Mouse (Mus musculus) heart, embryonic 11.5 days (tissue): Measurements from ENCODE around the gene Mccc2. TPM values are rescaled to one million over a fixed set of nuclear protein-coding genes. Genes with fewer than 3 reads are reported as not detected.

Experiments
- ATAC-seq: fragments of 200-750 bp; cut with Nextera tagmentation; replicated peaks from 2 replicates; pipeline ENCODE4 v1.8.0; 2017; ENCODE audit warnings: moderate library complexity; ENCODE audit not compliant: insufficient number of reproducible peaks, low FRiP score, low TSS enrichment
- H3K27ac ChIP-seq: fragments of 300-500 bp; sonication (generic); 2 replicates; pipeline ENCODE4 v1.5.1; 2014; ENCODE audit warnings: mild to moderate bottlenecking, low read depth, low read length
- H3K27me3 ChIP-seq: fragments of 300-500 bp; sonication (generic); 2 replicates; pipeline ENCODE4 v1.6.1; 2014; ENCODE audit warnings: mild to moderate bottlenecking, low read length, mixed read lengths; ENCODE audit not compliant: control insufficient read depth, insufficient read depth
- H3K36me3 ChIP-seq: fragments of 300-500 bp; sonication (generic); 2 replicates; pipeline ENCODE4 v1.6.1; 2014; ENCODE audit warnings: mild to moderate bottlenecking, low read length, moderate library complexity, mixed read lengths; ENCODE audit not compliant: control insufficient read depth, insufficient read depth
- H3K4me1 ChIP-seq: fragments of 300-500 bp; sonication (generic); 2 replicates; pipeline ENCODE4 v1.6.1; 2014; ENCODE audit warnings: low read length; ENCODE audit not compliant: control insufficient read depth, insufficient read depth
- H3K4me2 ChIP-seq: fragments of 300-500 bp; sonication (generic); 2 replicates; pipeline ENCODE4 v1.6.1; 2014; ENCODE audit warnings: mild to moderate bottlenecking, moderate library complexity
- H3K4me3 ChIP-seq: fragments of 300-500 bp; sonication (generic); 2 replicates; pipeline ENCODE4 v1.5.1; 2014; ENCODE audit warnings: low read depth, low read length
- H3K9ac ChIP-seq: fragments of 300-500 bp; sonication (generic); 2 replicates; pipeline ENCODE4 v1.6.1; 2014; ENCODE audit warnings: mild to moderate bottlenecking, low read depth, low read length, moderate library complexity
- H3K9me3 ChIP-seq: fragments of 300-500 bp; sonication (generic); replicated peaks from 2 replicates; pipeline ENCODE4 v1.6.1; 2016; ENCODE audit warnings: low read length; ENCODE audit not compliant: control insufficient read depth
- WGBS: fragments of 180-500 bp; shearing (Covaris S2); extraction: QIAGEN DNeasy Blood & Tissue Kit; methylation state at CpG from one replicate; pipeline ENCODE4 v1.1.7; 2014; ENCODE audit not compliant: insufficient replicate concordance; 5-methylcytosine and 5-hydroxymethylcytosine counted together
- polyA plus RNA-seq: library from polyadenylated mRNA; unstranded; fragments of >200 nt; fragmentation: Nextera tagmentation; extraction: Ambion mirVana; gene quantifications from 2 replicates; pipeline ENCODE4 v1.2.1, GENCODE M21; 2014

Mccc2 gene
- polyA plus RNA-seq, 1 experiment from 2014 or later, result 31.0 TPM

DNA sequence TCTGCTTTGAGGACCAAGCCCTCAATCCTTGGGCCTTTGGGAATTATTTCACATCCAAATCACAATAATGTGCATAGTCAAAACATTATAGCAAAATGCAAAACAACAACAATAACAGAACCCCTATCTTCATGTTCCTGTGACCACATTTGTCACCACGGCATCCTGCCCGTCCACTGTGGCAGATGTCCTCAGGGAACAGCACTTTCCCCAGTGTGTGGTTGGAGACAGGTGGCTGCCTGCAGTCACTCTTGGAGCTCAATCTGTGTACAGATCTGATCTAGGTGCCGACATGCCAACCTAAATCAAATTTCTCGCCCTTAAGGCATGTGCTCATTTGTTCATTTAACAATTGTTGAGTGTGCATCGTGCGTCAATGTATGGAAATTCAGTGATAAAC is 83.9 kb downstream of the Mccc2 start:
- no peaks in the 10 kb centered on the region for H3K36me3 ChIP-seq
- WGBS, result 82% methylated on average over 6 of the region's 6 CpGs
- H3K27me3 ChIP-seq, result no peaks in the 10 kb centered on the region
- no peak overlapping the region for H3K4me2 ChIP-seq
- ATAC-seq, result no peak
- H3K9ac ChIP-seq, result no peak overlapping the region
- H3K9me3 ChIP-seq, result no peaks in the 10 kb centered on the region
- no peaks in the 10 kb centered on the region for H3K4me1 ChIP-seq
- H3K4me3 ChIP-seq, result no peak overlapping the region
- H3K27ac ChIP-seq, result no peak overlapping the region

DNA sequence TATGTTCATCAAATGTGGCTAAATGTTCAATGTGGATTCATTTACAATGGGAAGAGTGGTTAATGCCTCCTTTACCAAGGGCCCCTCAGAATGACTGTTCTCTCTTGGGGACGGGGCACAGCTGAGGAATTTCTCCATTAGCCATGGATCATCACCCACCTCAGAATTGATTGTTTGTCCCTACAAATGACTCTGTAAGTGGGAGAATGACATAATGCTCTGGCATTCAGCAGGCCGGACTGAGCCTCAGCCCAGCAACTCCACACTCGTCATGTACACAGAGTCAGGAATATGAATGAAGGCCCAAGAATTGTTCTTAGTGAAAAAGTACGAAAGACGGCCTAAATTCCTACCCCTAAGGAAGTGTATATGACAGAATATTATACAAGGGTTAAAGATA is 89.2 kb downstream of the Mccc2 start:
- no peak overlapping the region for H3K27ac ChIP-seq
- H3K9ac ChIP-seq, result no peak overlapping the region
- no peak overlapping the region for H3K4me3 ChIP-seq
- no peaks in the 10 kb centered on the region for H3K27me3 ChIP-seq
- no peaks in the 10 kb centered on the region for H3K9me3 ChIP-seq
- 80% methylated on average over 5 of the region's 5 CpGs for WGBS
- H3K4me2 ChIP-seq, result no peak overlapping the region
- H3K36me3 ChIP-seq, result no peaks in the 10 kb centered on the region
- ATAC-seq, result no peak
- no peaks in the 10 kb centered on the region for H3K4me1 ChIP-seq

DNA sequence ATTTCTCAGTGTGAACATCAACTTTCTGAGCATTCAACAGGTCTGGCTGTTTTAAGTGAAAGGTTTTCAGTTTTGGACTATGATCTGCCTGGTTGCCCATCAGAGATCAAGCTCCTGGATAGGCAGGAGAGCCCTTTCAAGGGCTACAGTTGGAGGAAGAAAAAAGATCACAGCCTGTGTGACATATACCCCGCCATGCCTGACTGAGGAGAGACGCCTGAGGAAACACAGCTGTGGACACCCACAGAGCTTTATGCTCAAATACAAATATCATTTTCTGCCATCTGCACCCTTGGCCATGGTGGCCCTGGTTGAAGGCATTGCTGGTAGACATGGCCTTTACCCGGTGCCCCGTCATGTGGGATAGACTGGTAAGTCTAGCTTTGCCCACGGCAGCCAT is 99.8 kb downstream of the Mccc2 start:
- H3K27me3 ChIP-seq, result no peaks in the 10 kb centered on the region
- no peak overlapping the region for H3K4me3 ChIP-seq
- H3K27ac ChIP-seq, result no peak overlapping the region
- no peak for ATAC-seq
- H3K9me3 ChIP-seq, result no peaks in the 10 kb centered on the region
- H3K9ac ChIP-seq, result no peak overlapping the region
- WGBS, result 73% methylated on average over 5 of the region's 5 CpGs
- H3K36me3 ChIP-seq, result no peaks in the 10 kb centered on the region
- H3K4me2 ChIP-seq, result no peak overlapping the region
- H3K4me1 ChIP-seq, result no peaks in the 10 kb centered on the region

DNA sequence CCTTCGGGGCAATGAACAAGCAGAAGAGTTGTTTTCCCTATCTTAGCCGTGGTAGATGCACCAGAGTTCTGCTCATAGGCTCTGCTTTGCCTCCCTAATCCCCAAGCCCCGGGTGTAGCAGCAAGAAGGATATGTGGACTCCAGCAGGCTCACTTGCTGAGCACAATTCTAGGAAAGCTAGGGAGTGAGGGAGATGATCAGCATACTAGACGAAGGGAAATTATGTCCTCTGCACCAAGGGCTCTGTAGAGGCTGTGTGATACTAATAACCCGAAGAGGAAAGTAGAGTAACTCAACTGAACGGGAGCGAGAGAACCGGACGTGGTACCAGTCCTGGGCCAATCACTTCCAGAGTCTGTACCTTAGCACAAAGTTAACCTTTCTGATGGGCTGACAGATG is 114.5 kb downstream of the Mccc2 start, which contains the start of gene Cartpt:
Gene Cartpt, minus strand, starts transcription at position 127 of the 400 bp plus-strand sequence.
- no peak within 1 kb of the TSS for H3K9ac ChIP-seq
- no peak for ATAC-seq
- 43% methylated on average over 9 of the region's 9 CpGs for WGBS
- H3K27me3 ChIP-seq, result peaks cover 28% of the 10 kb centered on the region
- H3K27ac ChIP-seq, result no peak within 1 kb of the TSS
- H3K4me1 ChIP-seq, result no peaks in the 10 kb centered on the region
- H3K36me3 ChIP-seq, result no peaks in the 10 kb centered on the region
- H3K4me3 ChIP-seq, result peak within 1 kb of the TSS; percentile 16; the same call in 1 of the 2 replicates
- no peaks in the 10 kb centered on the region for H3K9me3 ChIP-seq
- peak within 1 kb of the TSS; percentile 42 for H3K4me2 ChIP-seq

DNA sequence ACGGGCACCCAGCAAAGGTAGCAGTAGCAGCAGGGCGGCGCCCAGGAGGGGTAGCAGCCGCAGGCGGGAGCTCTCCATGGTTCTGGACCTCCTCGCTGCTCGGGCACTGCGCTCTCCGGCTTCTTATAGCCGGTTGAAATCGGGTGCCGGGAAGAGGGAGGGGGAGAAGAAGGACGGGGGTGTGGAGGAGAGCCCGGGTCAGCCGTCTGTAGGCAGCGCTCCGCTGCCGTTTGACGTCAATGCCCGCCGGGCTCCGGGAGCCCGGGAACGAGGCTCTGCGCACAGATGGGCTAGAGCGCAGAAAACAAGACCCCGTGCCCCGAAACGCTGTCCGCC is 114.9 kb downstream of the Mccc2 start:
- peak overlapping the region; percentile 16; the same call in 1 of the 2 replicates for H3K4me3 ChIP-seq
- H3K4me2 ChIP-seq, result peak overlapping the region; percentile 42
- no peaks in the 10 kb centered on the region for H3K9me3 ChIP-seq
- ATAC-seq, result no peak; the same call in 1 of the 2 replicates
- H3K27ac ChIP-seq, result no peak overlapping the region
- H3K36me3 ChIP-seq, result no peaks in the 10 kb centered on the region
- peaks cover 28% of the 10 kb centered on the region for H3K27me3 ChIP-seq
- no peaks in the 10 kb centered on the region for H3K4me1 ChIP-seq
- WGBS, result 2% methylated on average over 30 of the region's 30 CpGs
- no peak overlapping the region for H3K9ac ChIP-seq

DNA sequence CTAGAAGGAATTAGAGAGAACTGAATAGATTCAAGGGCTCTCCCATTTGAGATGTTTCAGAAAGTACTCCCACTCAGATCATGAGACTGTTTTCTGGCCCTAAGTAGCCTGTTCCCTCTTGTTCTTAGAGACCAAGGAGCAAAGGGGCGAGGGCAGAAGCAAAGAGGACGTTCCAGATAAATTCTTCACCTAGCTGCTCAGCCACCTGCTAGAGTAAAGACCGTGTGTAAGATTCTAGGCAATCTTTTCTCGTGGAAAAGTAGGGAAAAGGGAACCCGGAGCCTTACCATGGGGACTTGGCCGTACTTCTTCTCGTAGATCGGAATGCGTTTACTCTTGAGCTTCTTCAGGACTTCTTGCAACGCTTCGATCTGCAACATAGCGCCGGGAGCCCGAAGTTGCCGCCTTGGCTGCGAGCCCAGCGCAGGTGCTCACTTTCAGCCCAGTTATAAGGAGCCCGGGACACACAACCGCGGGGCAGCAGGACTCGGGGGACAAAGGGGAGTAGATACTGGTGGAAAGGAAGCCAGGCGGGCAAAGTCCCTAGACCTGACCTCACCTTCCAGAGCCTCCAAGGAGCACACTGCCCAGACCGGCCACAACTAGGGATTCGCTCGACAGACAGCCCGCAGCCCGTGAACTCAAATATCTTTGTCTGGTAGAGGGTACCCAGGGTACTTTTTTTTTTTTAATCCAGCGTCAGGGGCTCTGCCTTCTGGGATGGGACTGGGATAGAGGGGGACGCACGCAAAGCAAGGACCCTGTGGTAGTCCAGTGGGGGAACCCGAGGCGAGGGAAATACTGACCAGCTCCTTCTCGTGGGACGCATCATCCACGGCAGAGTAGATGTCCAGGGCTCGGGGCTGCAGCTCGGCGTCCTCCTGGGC is 115.5 kb downstream of the Mccc2 start:
- 9% methylated on average over 38 of the region's 38 CpGs for WGBS
- no peak overlapping the region for H3K9ac ChIP-seq
- no peaks in the 10 kb centered on the region for H3K36me3 ChIP-seq
- H3K4me2 ChIP-seq, result peak overlapping the region; percentile 42; the same call in 1 of the 2 replicates
- H3K9me3 ChIP-seq, result no peaks in the 10 kb centered on the region
- H3K4me3 ChIP-seq, result 0 out of 2 replicates have a peak overlapping the region, but pooled peaks have one; percentile 16
- no peak overlapping the region for H3K27ac ChIP-seq
- ATAC-seq, result no peak; the same call in 1 of the 2 replicates
- no peaks in the 10 kb centered on the region for H3K4me1 ChIP-seq
- peaks cover 28% of the 10 kb centered on the region for H3K27me3 ChIP-seq

DNA sequence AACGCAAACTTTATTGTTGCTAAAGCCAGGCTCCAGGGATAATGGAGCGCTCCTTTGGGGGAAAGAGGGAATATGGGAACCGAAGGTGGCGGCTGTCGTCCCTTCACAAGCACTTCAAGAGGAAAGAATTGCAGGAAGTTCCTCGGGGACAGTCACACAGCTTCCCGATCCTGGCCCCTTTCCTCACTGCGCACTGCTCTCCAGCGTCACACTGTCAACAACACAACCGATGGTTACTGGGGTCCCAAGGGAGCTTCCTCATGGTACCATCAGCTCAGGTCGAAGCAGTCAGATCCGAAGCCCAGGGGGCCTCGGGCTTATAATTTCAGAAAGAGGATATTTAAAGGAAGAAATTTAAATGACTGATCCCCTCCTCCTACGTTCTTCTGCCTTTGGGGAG is 116.6 kb downstream of the Mccc2 start:
- no peak overlapping the region for H3K27ac ChIP-seq
- no peaks in the 10 kb centered on the region for H3K4me1 ChIP-seq
- peaks cover 28% of the 10 kb centered on the region for H3K27me3 ChIP-seq
- no peak for ATAC-seq
- H3K9ac ChIP-seq, result no peak overlapping the region
- 16% methylated on average over 14 of the region's 14 CpGs for WGBS
- no peaks in the 10 kb centered on the region for H3K9me3 ChIP-seq
- H3K4me2 ChIP-seq, result no peak overlapping the region
- no peak overlapping the region for H3K4me3 ChIP-seq
- no peaks in the 10 kb centered on the region for H3K36me3 ChIP-seq
